Mouse (Mus musculus) brain, embryonic 14.5 days (tissue): ENCODE results near the gene Nsd1.

ENCODE experiments used
- CTCF ChIP-seq: fragments of 200-500 bp; IDR thresholded peaks from 2 replicates; pipeline ENCODE4 v1.5.1; 2012; ENCODE audit warnings: inconsistent platforms, mild to moderate bottlenecking, moderate library complexity, borderline replicate concordance; ENCODE audit not compliant: insufficient read depth, insufficient read length; ENCODE audit errors: extremely low read depth
- POLR2A ChIP-seq: fragments of 200-500 bp; IDR thresholded peaks from 2 replicates; pipeline ENCODE4 v1.6.1; 2012; ENCODE audit warnings: mild to moderate bottlenecking, inconsistent platforms, borderline replicate concordance; ENCODE audit not compliant: poor library complexity, insufficient read depth, insufficient read length, severe bottlenecking; ENCODE audit errors: extremely low read depth

GRCm38 (mm10) chr13:55338131-55339054 lies 128.8 kb downstream of the Nsd1 start:
- no peak for TF ChIP-seq CTCF
- TF ChIP-seq POLR2A, result no peak
